Mouse (Mus musculus): ENCODE measurements around the gene Gm10251.
"Not testable (repeated sequence)": the region's sequence is repeated elsewhere in the genome, so short reads cannot be mapped to it uniquely, and the experiment has no call there.

Gene Gm10251

DNA sequence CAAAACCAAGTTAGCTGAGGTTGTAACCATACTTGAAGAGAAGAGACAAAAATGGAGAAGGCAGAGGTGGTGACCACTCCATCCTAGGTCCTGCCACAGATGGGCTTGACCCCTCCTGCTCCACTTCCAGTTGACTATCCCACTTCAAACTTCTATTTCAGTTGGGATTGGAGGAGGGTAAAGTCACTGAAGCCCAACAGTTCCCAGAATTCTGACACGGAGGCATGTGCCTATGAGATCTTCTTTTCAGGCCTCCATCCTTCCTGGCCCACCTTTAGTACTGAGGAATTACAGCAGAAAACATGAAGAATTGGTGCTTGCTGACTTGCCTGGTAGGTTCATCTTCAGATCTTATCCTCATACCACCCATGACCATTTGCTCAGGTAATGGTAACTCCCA, at the start of gene Gm10251:
Gene Gm10251 (minus strand): TSS at position 101 of the 400 bp plus-strand sequence.
- in situ Hi-C loops (cut with MboI, MseI): not testable (repeated sequence)

- in situ Hi-C loops (cut with MboI, MseI): loop anchor here (25.0 kb wide), 1 partner anchor 717 kb away; no protein-coding TSS in a partner anchor
Measured at GRCm38 (mm10) chr14:6720151-6720550, 36.2 kb upstream of the Gm10251 start, which contains the start of gene Gm8050. Gene Gm8050 (minus strand): TSS chr14:6720251.

GRCm38 (mm10) chr14:6622318-6622717, 61.7 kb downstream of the Gm10251 start, which contains the start of gene Gm3460:
Gene Gm3460 (minus strand): TSS chr14:6622418.
- in situ Hi-C loops (cut with MboI, MseI): loop anchor here (25.0 kb wide), 1 partner anchor 690 kb away; the partner anchor contains the start of gene Gm3739

GRCm38 (mm10) chr14:6606436-6606835, 77.5 kb downstream of the Gm10251 start:
- in situ Hi-C loops (cut with MboI, MseI): loop anchor here (5.0 to 25.0 kb wide), 2 partner anchors 706 to 1604 kb away; partner anchors contain the start of gene Gm3739

DNA sequence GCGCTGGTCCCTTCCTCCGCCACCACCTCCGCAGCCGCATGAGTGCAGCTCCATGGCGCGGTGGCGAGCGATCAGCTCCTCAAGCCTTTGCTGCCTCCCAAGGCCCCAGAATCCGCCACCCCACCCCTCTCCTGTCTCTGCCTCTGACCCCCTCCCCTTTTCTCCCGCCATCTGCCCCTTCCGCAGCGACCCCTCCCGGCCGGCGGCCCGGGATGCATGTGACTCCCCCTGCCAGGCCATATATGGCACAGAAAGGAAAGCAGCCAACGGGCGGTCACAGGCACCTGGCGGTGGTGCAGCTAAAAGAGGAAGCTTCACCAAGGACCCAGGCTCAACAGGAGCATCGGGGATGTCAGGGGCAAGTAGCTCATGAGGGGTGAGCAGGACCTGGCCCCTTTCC, 79.0 kb downstream of the Gm10251 start:
- in situ Hi-C loops (cut with MboI, MseI): loop anchor here (5.0 to 25.0 kb wide), 2 partner anchors 707 to 1603 kb away; partner anchors contain the start of gene Gm3739

DNA sequence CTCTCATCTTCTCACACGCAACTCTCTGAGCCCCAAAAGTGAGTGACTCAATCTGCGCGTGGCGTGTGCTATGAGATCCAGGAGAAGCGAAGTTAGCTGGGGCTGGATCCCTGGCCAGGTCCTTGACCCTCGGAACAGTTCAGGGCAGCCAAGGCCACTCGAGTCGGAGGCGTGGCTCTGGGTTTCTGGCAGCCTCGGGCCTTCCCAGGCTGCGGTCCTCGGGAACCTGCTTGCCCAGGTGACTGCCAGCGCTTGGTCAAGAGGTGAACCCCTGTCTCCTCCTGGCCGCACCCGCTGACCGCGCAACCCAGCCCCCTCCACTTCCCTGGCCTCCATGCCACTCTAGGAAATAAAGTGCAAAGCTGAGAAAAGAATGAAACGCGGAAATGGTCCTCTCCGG, 79.4 kb downstream of the Gm10251 start:
- in situ Hi-C loops (cut with MboI, MseI): loop anchor here (25.0 kb wide), 1 partner anchor 708 kb away; the partner anchor contains the start of gene Gm3739

GRCm38 (mm10) chr14:6590513-6590912, 93.5 kb downstream of the Gm10251 start, which contains the start of gene Gm3629:
Gene Gm3629 (minus strand): TSS chr14:6590613.
- in situ Hi-C loops (cut with MboI, MseI): not testable (repeated sequence)
